Mouse (Mus musculus) thymus, adult 18-20 months (tissue): ENCODE data around the gene Omt2b.
A peak's percentile ranks its signal among the peaks of the same experiment; 100 is the strongest.
"Not testable (repeated sequence)": the region's sequence is repeated elsewhere in the genome, so short reads cannot be mapped to it uniquely, and the experiment has no call there.

ENCODE experiments used
- DNase-seq, 2 experiments: peaks; one replicate each; pipeline ENCODE4 v3.0.0; 2022; ENCODE audit warnings: mixed read lengths in 2 of 2

Gene Omt2b

GRCm38 (mm10) chr9:78354665-78355578, 27.5 kb downstream of the Omt2b start:
- no peak for DNase-seq

DNA sequence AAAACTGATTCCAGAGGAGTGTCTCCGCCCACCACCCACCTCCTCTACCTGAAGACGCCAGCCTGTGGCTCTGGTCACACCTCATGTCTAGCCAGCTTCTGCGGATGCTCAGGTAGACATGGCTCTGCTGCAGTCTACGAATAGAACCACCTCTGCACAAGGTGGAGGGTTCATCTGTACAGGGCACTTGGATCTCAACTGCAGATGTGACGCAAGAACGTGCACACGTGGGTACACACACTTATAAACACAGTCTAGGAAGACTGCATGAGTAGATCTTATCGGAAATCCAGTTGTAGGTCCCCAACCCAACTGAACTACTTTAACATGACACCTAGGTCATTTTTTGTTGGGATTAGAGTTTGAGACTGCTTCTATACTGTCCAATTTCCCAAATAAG, 28.2 kb downstream of the Omt2b start, which contains the start of gene Gsta2:
Gene Gsta2 (minus strand): TSS at position 178 of the 400 bp plus-strand sequence.
- no peak for DNase-seq

GRCm38 (mm10) chr9:78358053-78358452, 30.7 kb downstream of the Omt2b start:
- peak in 1 of 2 experiments; percentile 14 for DNase-seq

GRCm38 (mm10) chr9:78359750-78360483, 32.5 kb downstream of the Omt2b start:
- no peak for DNase-seq

DNA sequence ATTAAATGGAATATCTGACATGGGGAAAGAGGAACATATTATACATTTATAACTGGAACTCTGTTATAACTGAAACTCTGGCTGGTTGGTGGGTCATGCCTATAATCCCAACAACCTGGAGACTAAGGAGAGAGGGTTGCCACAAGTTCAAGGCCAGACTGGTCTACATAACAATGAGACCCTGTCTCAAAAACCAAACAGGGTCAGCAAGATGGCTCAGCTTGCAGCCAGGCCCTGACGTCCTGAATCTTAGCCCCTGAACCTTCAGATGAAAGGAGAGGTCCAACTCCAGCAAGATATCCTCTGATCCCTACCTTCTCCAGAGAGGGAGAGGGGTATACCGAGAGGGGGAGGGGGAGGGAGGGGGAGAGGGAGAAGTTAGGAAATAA, 33.1 kb downstream of the Omt2b start:
- DNase-seq, result no peak

DNA sequence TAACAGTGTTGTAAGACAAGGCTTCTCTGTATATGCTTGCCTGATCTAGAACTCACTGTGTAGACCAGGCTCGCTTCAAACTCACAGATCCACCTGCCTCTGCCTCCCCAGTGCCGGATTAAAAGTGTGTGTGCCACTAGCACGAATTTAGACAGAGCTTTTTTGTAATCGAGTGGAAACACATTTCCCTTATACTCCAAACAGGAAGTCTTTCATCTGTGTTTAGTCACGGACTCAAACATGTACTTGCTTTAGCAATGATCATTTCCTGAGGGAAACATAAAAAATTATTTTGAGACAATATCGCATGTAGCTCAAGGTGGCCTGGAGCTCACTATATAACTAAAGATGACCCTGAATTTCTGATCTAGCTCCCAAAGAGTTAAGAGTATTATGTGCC, 36.0 kb downstream of the Omt2b start:
- DNase-seq, result no peak

DNA sequence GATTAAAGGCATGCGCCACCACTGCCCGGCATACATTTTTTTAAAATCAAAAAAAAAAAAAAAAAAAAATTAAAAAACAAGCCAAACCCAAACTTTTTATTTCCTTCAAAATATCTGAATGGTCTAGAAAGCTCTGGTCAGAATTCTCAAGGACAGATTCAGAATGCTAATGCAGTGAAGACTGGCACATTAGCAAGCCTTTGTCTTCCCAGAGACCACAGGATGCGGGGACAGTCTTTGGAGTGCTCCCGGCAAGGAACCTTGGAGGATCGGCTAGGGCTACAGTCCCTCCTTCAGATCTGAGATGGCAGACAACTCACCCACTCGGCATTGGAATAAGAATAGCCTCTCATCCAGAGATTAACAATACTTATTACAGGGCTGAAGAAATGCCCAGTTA, 37.3 kb downstream of the Omt2b start:
- DNase-seq, result no peak

- no peak for DNase-seq
These were observed 38.6 kb downstream of the Omt2b start for GRCm38 (mm10) chr9:78365850-78366544.

DNA sequence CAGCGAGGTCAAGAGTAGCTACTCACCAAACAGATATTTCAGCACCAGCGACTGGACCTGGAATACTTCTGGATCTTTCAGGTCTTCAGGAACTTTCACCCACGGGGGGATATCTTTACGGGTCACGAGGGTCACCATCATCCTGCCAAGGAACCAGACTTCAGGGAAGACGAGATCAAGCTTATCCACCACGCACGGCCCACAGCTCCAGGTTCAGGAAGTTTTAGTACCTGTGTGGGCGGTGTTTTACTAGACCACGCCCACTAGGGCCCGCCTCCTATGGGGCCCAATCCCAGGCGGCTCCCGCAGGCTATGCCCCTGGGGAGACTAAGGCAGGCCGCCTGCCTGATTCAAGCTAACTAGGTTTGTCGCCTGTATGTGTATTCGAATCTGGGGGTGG, 40.6 kb downstream of the Omt2b start, which contains the start of gene Dppa5a:
Gene Dppa5a (minus strand): TSS at position 219 of the 400 bp plus-strand sequence.
- not testable (repeated sequence) for DNase-seq

DNA sequence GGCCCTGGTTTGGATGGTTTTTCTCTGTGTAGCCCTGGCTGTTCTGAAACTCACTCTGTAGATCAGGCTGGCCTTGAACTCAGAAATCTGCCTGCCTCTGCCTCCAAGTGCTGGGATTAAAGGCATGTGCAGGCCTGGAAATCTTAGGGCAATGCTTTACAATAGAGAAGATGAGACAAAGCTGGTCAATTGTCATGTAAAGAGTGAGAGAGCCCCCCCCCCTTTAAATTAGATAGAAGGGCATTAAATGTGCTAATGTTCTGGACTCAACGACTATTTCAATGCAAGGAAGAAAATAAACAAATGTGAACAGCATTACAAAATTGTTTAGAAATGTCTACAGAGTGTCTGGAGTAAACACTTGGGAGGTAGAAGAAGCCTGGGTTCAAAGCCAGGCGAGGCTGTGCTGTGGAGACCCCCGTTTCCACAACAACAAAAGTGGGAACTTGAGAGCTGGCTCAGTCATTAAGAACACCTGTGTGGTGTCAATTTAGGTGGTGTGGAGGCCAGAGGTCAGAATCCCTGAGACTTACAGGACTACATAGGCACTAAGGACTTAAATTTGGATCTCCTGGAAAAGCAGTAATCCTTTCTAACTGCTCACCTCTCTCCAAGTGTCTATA, 41.4 kb downstream of the Omt2b start:
- no peak for DNase-seq

DNA sequence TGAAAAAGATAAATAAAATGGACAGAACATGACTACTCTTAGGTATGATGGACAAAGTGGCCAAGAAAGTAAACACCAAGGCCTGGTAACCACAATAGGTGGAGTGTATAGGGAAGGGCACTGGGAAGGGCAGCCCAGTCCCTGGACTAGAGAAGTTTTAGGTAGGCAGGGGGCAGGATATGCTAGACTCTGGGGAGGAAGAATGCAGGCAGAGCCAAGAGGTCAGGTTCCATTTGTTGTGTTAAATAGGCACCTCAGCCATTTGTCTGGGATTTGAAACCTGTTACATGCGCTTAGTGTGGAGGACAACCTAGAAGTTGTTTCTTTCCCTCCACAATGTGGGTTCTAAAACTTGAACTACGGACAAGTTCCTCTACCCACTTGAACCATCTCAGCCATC, 42.0 kb downstream of the Omt2b start:
- DNase-seq, result no peak

DNA sequence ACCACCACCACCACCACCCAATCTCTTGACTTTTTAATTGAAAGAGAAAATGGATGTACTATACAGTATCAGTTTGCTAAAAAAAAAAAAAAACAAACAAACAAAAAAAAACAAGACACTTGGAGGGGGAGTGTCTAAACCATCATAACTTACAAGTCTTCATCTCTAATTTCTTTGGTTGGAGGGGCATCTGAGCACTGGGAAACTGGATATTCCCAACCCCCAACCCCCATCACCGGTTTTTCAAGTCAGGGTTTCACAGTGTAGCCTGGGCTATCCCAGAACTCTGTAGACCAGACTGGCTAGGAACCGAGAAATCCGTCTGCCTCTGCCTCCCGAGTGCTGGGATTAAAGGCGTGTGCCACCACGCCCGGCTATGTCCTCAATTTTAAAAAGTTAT, 42.4 kb downstream of the Omt2b start:
- no peak for DNase-seq

GRCm38 (mm10) chr9:78371441-78371840, 44.1 kb downstream of the Omt2b start:
- DNase-seq, result no peak

DNA sequence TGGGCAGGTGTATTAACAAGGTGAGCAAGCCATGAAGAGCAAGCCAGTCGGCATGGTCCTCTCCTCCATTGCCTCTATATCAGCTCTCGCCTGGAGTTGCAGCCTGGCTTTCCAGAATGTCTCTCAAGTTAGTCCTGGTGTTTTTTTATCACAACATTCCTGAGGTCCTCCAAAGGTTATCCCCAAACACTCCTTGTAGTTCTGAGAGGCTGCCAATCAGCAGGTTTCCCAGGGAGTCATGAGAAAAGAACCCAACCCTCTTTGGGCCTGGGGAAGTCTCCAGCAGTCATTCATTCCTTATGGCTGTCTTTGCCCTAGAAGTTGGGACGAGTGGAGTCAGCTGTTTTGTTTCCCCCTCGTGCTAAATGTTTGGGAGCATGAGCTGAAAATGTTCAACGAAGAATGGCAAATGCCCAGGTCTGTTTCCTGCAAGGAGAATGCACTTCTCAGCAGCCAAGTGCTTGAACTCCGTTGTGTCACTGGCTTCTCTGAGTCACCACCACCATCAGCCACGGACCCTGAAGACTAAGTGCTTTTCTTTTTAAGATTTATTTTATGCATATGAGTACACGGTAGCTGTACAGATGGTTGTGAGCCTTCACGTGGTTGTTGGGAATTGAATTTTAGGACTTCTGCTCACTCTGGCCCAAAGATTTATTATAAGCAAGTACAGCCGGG, 45.6 kb downstream of the Omt2b start:
- no peak for DNase-seq

DNA sequence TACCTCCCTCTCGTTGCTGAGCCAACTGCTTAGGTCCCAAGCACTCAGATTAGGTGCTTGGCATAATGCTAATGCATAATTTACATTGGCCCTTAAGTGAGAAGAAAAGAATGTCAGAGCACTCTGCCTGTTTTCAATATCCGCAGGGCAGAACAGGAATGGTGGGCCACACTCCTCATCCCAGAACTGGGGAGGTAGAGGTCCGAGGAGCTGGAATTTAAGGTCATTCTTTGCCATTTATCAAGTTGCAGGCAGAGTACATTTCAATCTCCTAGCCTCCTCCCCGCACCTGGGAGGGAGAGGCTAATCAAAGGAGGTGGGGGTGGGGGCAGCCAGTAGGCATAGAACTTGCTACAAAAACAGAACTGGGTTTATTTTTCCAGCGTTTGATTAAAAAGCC, 47.0 kb downstream of the Omt2b start:
- no peak for DNase-seq

GRCm38 (mm10) chr9:78374885-78375389, 47.5 kb downstream of the Omt2b start:
- DNase-seq, result no peak

DNA sequence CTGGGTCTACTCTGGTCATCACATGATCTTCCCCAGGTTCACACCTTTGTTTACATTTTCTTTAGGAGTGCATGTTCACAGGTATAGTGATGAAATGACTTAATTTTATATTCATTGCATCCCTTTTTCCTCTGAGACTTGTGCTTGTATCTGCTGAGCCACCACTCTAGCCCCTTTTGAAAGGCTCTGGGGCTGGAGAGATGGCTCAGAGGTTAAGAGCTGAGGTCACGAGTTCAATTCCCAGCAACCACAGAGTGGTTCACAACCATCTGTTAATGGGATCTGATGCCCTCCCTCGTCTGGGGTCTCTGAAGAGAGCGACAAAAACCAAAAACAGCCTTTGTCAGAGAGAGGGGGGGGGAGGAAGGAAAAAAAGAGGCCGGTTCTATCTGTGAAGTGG, 48.1 kb downstream of the Omt2b start:
- no peak for DNase-seq

- no peak for DNase-seq
These were observed 50.2 kb downstream of the Omt2b start for GRCm38 (mm10) chr9:78377546-78377945.

GRCm38 (mm10) chr9:78378113-78378785, 50.9 kb downstream of the Omt2b start, which contains the start of gene Ooep:
Ooep (minus strand) TSS chr9:78378725.
- no peak for DNase-seq
